Mouse (Mus musculus) limb, embryonic 11.5 days (tissue): Measurements from ENCODE around the gene Mob3a. TPM values are rescaled to one million over a fixed set of nuclear protein-coding genes. Genes with fewer than 3 reads are reported as not detected.

Experiments used
- ATAC-seq: fragments of 200-750 bp; cut with Nextera tagmentation; 2 replicates; pipeline ENCODE4 v1.8.0; 2017; ENCODE audit warnings: low read depth; ENCODE audit not compliant: insufficient number of reproducible peaks, low FRiP score, low TSS enrichment
- DNase-seq: peaks from one replicate; pipeline ENCODE4 v3.0.0-alpha.2; 2015; ENCODE audit warnings: low spot score
- H3K27ac ChIP-seq: fragments of 300-500 bp; sonication (generic); replicated peaks from 2 replicates; pipeline ENCODE4 v1.5.1; 2014; ENCODE audit warnings: low read depth, mild to moderate bottlenecking, low read length
- H3K27me3 ChIP-seq: fragments of 300-500 bp; sonication (generic); 2 replicates; pipeline ENCODE4 v1.6.1; 2014; ENCODE audit warnings: mild to moderate bottlenecking, low read length, mixed read lengths; ENCODE audit not compliant: control insufficient read depth, insufficient read depth
- H3K36me3 ChIP-seq: fragments of 300-500 bp; sonication (generic); 2 replicates; pipeline ENCODE4 v1.6.1; 2014; ENCODE audit warnings: mild to moderate bottlenecking, low read length, moderate library complexity, mixed read lengths; ENCODE audit not compliant: control insufficient read depth, insufficient read depth
- H3K4me1 ChIP-seq: fragments of 300-500 bp; sonication (generic); 2 replicates; pipeline ENCODE4 v1.6.1; 2014; ENCODE audit warnings: low read length, mixed read lengths; ENCODE audit not compliant: control insufficient read depth, insufficient read depth
- H3K4me2 ChIP-seq: fragments of 300-500 bp; sonication (generic); 2 replicates; pipeline ENCODE4 v1.6.1; 2014; ENCODE audit warnings: low read depth, mild to moderate bottlenecking, moderate library complexity; ENCODE audit not compliant: severe bottlenecking
- H3K4me3 ChIP-seq: fragments of 300-500 bp; sonication (generic); 2 replicates; pipeline ENCODE4 v1.5.1; 2014; ENCODE audit warnings: low read depth, low read length
- H3K9ac ChIP-seq: fragments of 300-500 bp; sonication (generic); 2 replicates; pipeline ENCODE4 v1.6.1; 2014; ENCODE audit warnings: mild to moderate bottlenecking, low read length
- H3K9me3 ChIP-seq: fragments of 300-500 bp; sonication (generic); 2 replicates; pipeline ENCODE4 v1.6.1; 2016; ENCODE audit warnings: low read length; ENCODE audit not compliant: control insufficient read depth
- WGBS: fragments of 180-500 bp; shearing (Covaris S2); extraction: QIAGEN DNeasy Blood & Tissue Kit; methylation state at CpG from one replicate; pipeline ENCODE4 v1.1.7; 2014; 5-methylcytosine and 5-hydroxymethylcytosine counted together
- polyA plus RNA-seq: library from polyadenylated mRNA; unstranded; fragments of >200 nt; fragmentation: Nextera tagmentation; extraction: Ambion mirVana; gene quantifications from 2 replicates; pipeline ENCODE4 v1.2.1, GENCODE M21; 2014

Mob3a gene
- polyA plus RNA-seq, 1 experiment from 2014 or later, result 44.0 TPM

DNA sequence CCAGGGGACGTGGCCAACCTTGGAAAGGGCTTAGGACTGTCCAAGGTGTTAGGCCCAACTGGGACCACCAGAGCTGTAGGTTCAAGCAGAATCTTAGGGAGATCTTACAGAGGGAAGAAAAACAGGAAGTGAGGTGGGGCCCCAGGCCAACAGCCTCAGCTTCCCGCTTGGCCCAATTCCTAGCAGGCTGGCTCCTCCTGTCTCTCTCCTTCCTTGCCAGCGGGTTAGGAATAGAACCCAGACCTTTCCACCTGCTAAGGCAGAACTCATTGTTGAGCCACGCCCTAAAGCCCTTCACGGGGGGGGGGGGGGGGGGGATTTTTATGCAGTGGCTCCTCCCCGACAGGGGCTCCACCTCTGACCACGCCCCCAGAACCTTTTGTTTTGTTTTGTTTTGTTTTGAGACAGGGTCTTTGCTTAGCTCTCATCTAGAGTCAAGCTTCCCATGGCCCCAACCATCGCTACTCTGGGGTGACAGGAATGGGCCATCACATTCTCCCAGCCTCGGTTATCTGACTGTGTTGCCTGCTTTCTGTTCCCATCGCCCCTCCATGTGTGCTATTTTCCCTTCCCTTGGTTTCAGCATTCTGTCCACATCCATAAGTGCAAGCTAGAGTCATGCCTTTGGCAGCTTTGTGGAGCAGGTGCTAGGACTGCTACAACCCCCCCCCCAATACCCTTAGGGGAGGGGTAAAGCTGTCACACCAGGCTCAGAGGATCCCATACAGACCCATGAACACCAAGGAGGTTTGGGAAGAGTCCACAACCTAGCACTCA lies 23.0 kb downstream of the Mob3a start:
- WGBS, result 62% methylated on average over 9 of the region's 10 CpGs

GRCm38 (mm10) chr10:80677942-80678436 lies 23.8 kb downstream of the Mob3a start, which contains the start of gene Mknk2:
Gene Mknk2, minus strand, starts transcription at chr10:80678112.
- Histone ChIP-seq H3K36me3 (peaks cover 6% of the 10 kb centered on the region), H3K4me2 (peak within 1 kb of the TSS; percentile 93), H3K4me3 (peak within 1 kb of the TSS; percentile 98), H3K9ac (peak within 1 kb of the TSS; percentile 74), H3K27ac (peak within 1 kb of the TSS; percentile 90), H3K9me3 (no peaks in the 10 kb centered on the region), H3K27me3 (no peaks in the 10 kb centered on the region), H3K4me1 (peaks cover 32% of the 10 kb centered on the region)
- DNase-seq (peak; percentile 49), ATAC-seq (no peak)
- WGBS, result 34% methylated on average over 8 of the region's 8 CpGs

More for the DNA sequence above, 23.0 kb downstream of the Mob3a start:
- no peak for ATAC-seq
- no peak overlapping the region; the same call in 1 of the 2 replicates for H3K4me2 ChIP-seq
- no peak overlapping the region for H3K9ac ChIP-seq
- no peaks in the 10 kb centered on the region for H3K9me3 ChIP-seq
- H3K4me3 ChIP-seq, result no peak overlapping the region
- DNase-seq, result no peak
- peaks cover 2% of the 10 kb centered on the region; the same call in 1 of the 2 replicates for H3K36me3 ChIP-seq
- no peaks in the 10 kb centered on the region for H3K27me3 ChIP-seq
- H3K4me1 ChIP-seq, result peaks cover 30% of the 10 kb centered on the region
- 0 out of 2 replicates have a peak overlapping the region, but pooled peaks have one; percentile 65 for H3K27ac ChIP-seq

GRCm38 (mm10) chr10:80677128-80677875 lies 24.5 kb downstream of the Mob3a start:
- Histone ChIP-seq H3K4me3 (peak overlapping the region; percentile 98), H3K27me3 (no peaks in the 10 kb centered on the region), H3K9me3 (no peaks in the 10 kb centered on the region), H3K4me2 (peak overlapping the region; percentile 93), H3K36me3 (peaks cover 13% of the 10 kb centered on the region), H3K27ac (peak overlapping the region; percentile 90), H3K4me1 (peaks cover 32% of the 10 kb centered on the region), H3K9ac (peak overlapping the region; percentile 74)
- 0 out of 2 replicates have a peak, but pooled peaks have one; percentile 2 for ATAC-seq
- WGBS, result 38% methylated on average over 9 of the region's 9 CpGs
- no peak for DNase-seq

GRCm38 (mm10) chr10:80676198-80676928 lies 25.4 kb downstream of the Mob3a start:
- H3K27ac ChIP-seq, result peak overlapping the region; percentile 90
- H3K9me3 ChIP-seq, result no peaks in the 10 kb centered on the region
- H3K4me3 ChIP-seq, result peak overlapping the region; percentile 98
- DNase-seq, result peak; percentile 99
- no peaks in the 10 kb centered on the region for H3K27me3 ChIP-seq
- peaks cover 15% of the 10 kb centered on the region for H3K36me3 ChIP-seq
- H3K4me2 ChIP-seq, result peak overlapping the region; percentile 93
- H3K9ac ChIP-seq, result peak overlapping the region; percentile 98
- peak; percentile 88 for ATAC-seq
- WGBS, result under 1% methylated on average over 77 of the region's 78 CpGs
- H3K4me1 ChIP-seq, result peaks cover 32% of the 10 kb centered on the region

GRCm38 (mm10) chr10:80675405-80676197 lies 26.2 kb downstream of the Mob3a start:
- Histone ChIP-seq H3K4me1 (peaks cover 32% of the 10 kb centered on the region), H3K9me3 (no peaks in the 10 kb centered on the region)

DNA sequence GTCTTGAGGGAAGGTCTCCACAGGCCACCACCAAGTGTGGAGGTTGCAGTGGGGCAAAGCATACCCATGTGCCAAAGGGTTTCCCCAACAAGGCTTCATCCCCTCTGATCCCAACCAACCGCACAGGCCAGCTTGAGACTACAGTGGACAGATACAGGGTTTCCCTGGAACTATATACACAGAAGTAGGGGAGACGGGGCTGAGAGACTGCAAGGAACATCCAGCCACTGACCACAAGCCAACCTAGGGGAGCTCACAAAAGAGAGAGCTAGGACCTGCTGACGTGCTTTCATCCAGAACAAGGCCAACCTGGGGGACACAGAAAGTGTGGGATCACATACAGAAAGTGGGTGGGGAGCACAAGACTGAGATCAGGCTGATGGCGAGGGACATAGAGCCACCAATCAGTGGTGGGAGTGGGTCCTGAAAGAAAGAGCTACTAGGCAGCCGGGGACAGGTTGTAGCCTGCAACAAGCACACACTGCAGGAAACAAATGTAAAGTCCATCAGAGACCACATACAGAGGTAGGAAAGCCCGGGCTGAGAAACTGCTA lies 26.8 kb downstream of the Mob3a start:
- no peak for ATAC-seq

More at GRCm38 (mm10) chr10:80675405-80676197, 26.2 kb downstream of the Mob3a start:
- Histone ChIP-seq H3K4me3 (peak overlapping the region; percentile 98), H3K27ac (peak overlapping the region; percentile 72), H3K4me2 (peak overlapping the region; percentile 93), H3K9ac (peak overlapping the region; percentile 98), H3K27me3 (no peaks in the 10 kb centered on the region), H3K36me3 (peaks cover 21% of the 10 kb centered on the region)
- DNase-seq (peak; percentile 49), ATAC-seq (peak; percentile 16; the same call in 1 of the 2 replicates)
- WGBS, result 0% methylated on average over 39 of the region's 54 CpGs

GRCm38 (mm10) chr10:80674161-80674711 lies 27.5 kb downstream of the Mob3a start:
- 62% methylated on average over 5 of the region's 5 CpGs for WGBS
- ATAC-seq (no peak), DNase-seq (no peak)
- H3K27me3 ChIP-seq, result no peaks in the 10 kb centered on the region
- H3K4me3 ChIP-seq, result peak overlapping the region; percentile 98
- peaks cover 32% of the 10 kb centered on the region for H3K4me1 ChIP-seq
- peak overlapping the region; percentile 98 for H3K9ac ChIP-seq
- peaks cover 32% of the 10 kb centered on the region for H3K36me3 ChIP-seq
- no peak overlapping the region for H3K27ac ChIP-seq
- peak overlapping the region; percentile 93 for H3K4me2 ChIP-seq
- no peaks in the 10 kb centered on the region for H3K9me3 ChIP-seq

More for the DNA sequence above, 26.8 kb downstream of the Mob3a start:
- Histone ChIP-seq H3K4me3 (peak overlapping the region; percentile 98), H3K9me3 (no peaks in the 10 kb centered on the region), H3K27me3 (no peaks in the 10 kb centered on the region), H3K4me1 (peaks cover 32% of the 10 kb centered on the region), H3K36me3 (peaks cover 25% of the 10 kb centered on the region), H3K9ac (peak overlapping the region; percentile 98), H3K27ac (no peak overlapping the region), H3K4me2 (peak overlapping the region; percentile 93)
- 29% methylated on average over 6 of the region's 6 CpGs for WGBS
- DNase-seq, result no peak
